Mouse (Mus musculus) megakaryocyte, embryonic 14.5 days (primary cell): ENCODE results near the gene Cables2.

ENCODE experiments used
- FLI1 ChIP-seq: IDR thresholded peaks from 2 replicates; pipeline ENCODE4 v1.6.1; 2012; ENCODE audit warnings: low read length, inconsistent platforms, mixed read lengths
- GATA1 ChIP-seq: IDR thresholded peaks from 3 replicates; pipeline ENCODE4 v1.6.1; 2012; ENCODE audit warnings: mixed read lengths, low read length, inconsistent platforms, borderline replicate concordance

DNA sequence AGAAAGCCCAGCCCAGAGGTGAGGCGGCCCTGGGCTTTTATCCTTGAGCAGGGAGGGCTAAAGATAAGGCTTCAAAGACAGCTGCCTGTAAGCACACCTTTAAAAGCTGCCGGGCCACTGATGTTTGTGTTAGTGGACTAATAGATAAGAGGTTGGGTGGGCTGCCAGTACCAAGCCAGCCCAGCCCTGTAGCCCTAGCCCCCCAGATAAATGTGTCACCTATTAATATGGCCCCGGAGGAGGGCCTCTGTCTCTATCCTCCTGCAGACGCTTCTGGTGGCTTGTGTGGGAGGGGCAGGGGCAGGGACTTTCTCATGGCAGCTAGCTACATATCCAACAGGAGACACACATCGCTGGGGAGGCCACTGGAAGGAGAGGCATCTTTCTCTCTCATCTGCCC, 27.5 kb upstream of the Cables2 start:
- TF ChIP-seq GATA1 (no peak), FLI1 (no peak)
